Mouse (Mus musculus) brain, embryonic 14.5 days (tissue): Measurements from ENCODE around the gene Pparg.

Source experiments
- CTCF ChIP-seq: fragments of 200-500 bp; IDR thresholded peaks from 2 replicates; pipeline ENCODE4 v1.5.1; 2012; ENCODE audit warnings: inconsistent platforms, mild to moderate bottlenecking, moderate library complexity, borderline replicate concordance; ENCODE audit not compliant: insufficient read depth, insufficient read length; ENCODE audit errors: extremely low read depth
- POLR2A ChIP-seq: fragments of 200-500 bp; IDR thresholded peaks from 2 replicates; pipeline ENCODE4 v1.6.1; 2012; ENCODE audit warnings: mild to moderate bottlenecking, inconsistent platforms, borderline replicate concordance; ENCODE audit not compliant: poor library complexity, insufficient read depth, insufficient read length, severe bottlenecking; ENCODE audit errors: extremely low read depth

GRCm38 (mm10) chr6:115316811-115317221 lies 43.9 kb upstream of the Pparg start:
- TF ChIP-seq POLR2A (no peak), CTCF (no peak)
